Mouse (Mus musculus) cerebellum, postnatal 25 days (tissue): ENCODE measurements around the gene Tmem240.

Source experiments
- DNase-seq, 2 experiments: peaks; one replicate each; pipeline ENCODE4 v3.0.0; 2021; ENCODE audit warnings: mixed read lengths in 2 of 2

The Tmem240 gene

GRCm38 (mm10) chr4:155735788-155736187 is 1.2 kb downstream of the Tmem240 start:
- DNase-seq: peak in 1 of 2 experiments; percentile 41

- DNase-seq: peak; percentile 40 to 48
These were observed 1.8 kb downstream of the Tmem240 start for GRCm38 (mm10) chr4:155736421-155736820.

GRCm38 (mm10) chr4:155738262-155738661 is 3.7 kb downstream of the Tmem240 start:
- DNase-seq: no peak

GRCm38 (mm10) chr4:155739152-155739551 is 4.6 kb downstream of the Tmem240 start:
- no peak for DNase-seq

- DNase-seq: peak; percentile 87 to 88
These were observed 5.4 kb downstream of the Tmem240 start for GRCm38 (mm10) chr4:155739741-155740636.

GRCm38 (mm10) chr4:155740681-155741080 is 6.1 kb downstream of the Tmem240 start:
- peak in 1 of 2 experiments; percentile 41 for DNase-seq

- no peak for DNase-seq
These were observed 8.1 kb downstream of the Tmem240 start for GRCm38 (mm10) chr4:155742684-155743083.

GRCm38 (mm10) chr4:155744474-155744873 is 9.9 kb downstream of the Tmem240 start:
- peak; percentile 70 to 78 for DNase-seq

GRCm38 (mm10) chr4:155745136-155745535 is 10.5 kb downstream of the Tmem240 start:
- DNase-seq: no peak

- DNase-seq: peak; percentile 77 to 84
These were observed 11.5 kb downstream of the Tmem240 start for GRCm38 (mm10) chr4:155746036-155746548.

- DNase-seq: peak; percentile 71 to 72
These were observed 12.2 kb downstream of the Tmem240 start for GRCm38 (mm10) chr4:155746575-155747490.

GRCm38 (mm10) chr4:155757011-155757410 is 22.4 kb downstream of the Tmem240 start:
- DNase-seq: no peak

- peak in 1 of 2 experiments; percentile 59 for DNase-seq
These were observed 25.4 kb downstream of the Tmem240 start for GRCm38 (mm10) chr4:155759862-155760612.

GRCm38 (mm10) chr4:155760613-155761355 is 26.2 kb downstream of the Tmem240 start, which contains the start of gene Atad3a:
Gene Atad3a (minus strand): TSS chr4:155761093.
- peak; percentile 98 to 99 for DNase-seq

GRCm38 (mm10) chr4:155761356-155762099 is 26.9 kb downstream of the Tmem240 start:
- peak in 1 of 2 experiments; percentile 51 for DNase-seq

- no peak for DNase-seq
These were observed 27.8 kb downstream of the Tmem240 start for GRCm38 (mm10) chr4:155762357-155762756.

GRCm38 (mm10) chr4:155769496-155769879 is 34.9 kb downstream of the Tmem240 start:
- DNase-seq: peak in 1 of 2 experiments; percentile 27

- peak; percentile 97 to 99 for DNase-seq
These were observed 35.4 kb downstream of the Tmem240 start for GRCm38 (mm10) chr4:155769880-155770512.

- DNase-seq: no peak
These were observed 36.0 kb downstream of the Tmem240 start for GRCm38 (mm10) chr4:155770626-155771025.

- DNase-seq: no peak
These were observed 37.1 kb downstream of the Tmem240 start for GRCm38 (mm10) chr4:155771706-155772105.
